Mouse (Mus musculus) ovary, adult 18-20 months (tissue): ENCODE results near the gene Vegfb.

Experiments used
- DNase-seq: peaks from one replicate; pipeline ENCODE4 v3.0.0; 2022; ENCODE audit warnings: low spot score, mixed read lengths

Gene Vegfb

GRCm38 (mm10) chr19:6987061-6987903, at the start of gene Vegfb:
TSS of gene Vegfb (minus strand) at chr19:6987651.
- DNase-seq = no peak

- DNase-seq = no peak
These were observed 46.6 kb upstream of the Vegfb start for GRCm38 (mm10) chr19:7034006-7034405.

GRCm38 (mm10) chr19:7029531-7029930, 42.1 kb upstream of the Vegfb start:
- no peak for DNase-seq

- peak; percentile 54 for DNase-seq
These were observed 32.8 kb upstream of the Vegfb start for GRCm38 (mm10) chr19:7020224-7020641.

- no peak for DNase-seq
These were observed 31.7 kb upstream of the Vegfb start, which contains the start of gene Fermt3 for GRCm38 (mm10) chr19:7019191-7019590. TSS of gene Fermt3 (minus strand) at chr19:7019469.

- no peak for DNase-seq
These were observed 31.1 kb upstream of the Vegfb start for GRCm38 (mm10) chr19:7018546-7018945.

GRCm38 (mm10) chr19:7017541-7018457, 30.3 kb upstream of the Vegfb start:
- DNase-seq = no peak

GRCm38 (mm10) chr19:7014481-7015135, 27.2 kb upstream of the Vegfb start:
- DNase-seq = no peak

- no peak for DNase-seq
These were observed 26.5 kb upstream of the Vegfb start for GRCm38 (mm10) chr19:7013984-7014383.

- no peak for DNase-seq
These were observed 25.0 kb upstream of the Vegfb start for GRCm38 (mm10) chr19:7012426-7012825.

GRCm38 (mm10) chr19:7006892-7007593, 19.6 kb upstream of the Vegfb start:
- no peak for DNase-seq

GRCm38 (mm10) chr19:6999360-7000063, 12.1 kb upstream of the Vegfb start:
- DNase-seq = no peak

GRCm38 (mm10) chr19:6997721-6998290, 10.4 kb upstream of the Vegfb start:
- DNase-seq = no peak

GRCm38 (mm10) chr19:6996006-6996405, 8.6 kb upstream of the Vegfb start, which contains the start of the genes Nudt22 and Trpt1:
TSS of gene Nudt22 (minus strand) at chr19:6996117.
TSS of gene Trpt1 (plus strand) at chr19:6996131.
- peak; percentile 82 for DNase-seq

- DNase-seq = no peak
These were observed 8.0 kb upstream of the Vegfb start for GRCm38 (mm10) chr19:6995255-6995991.

- DNase-seq = no peak
These were observed 7.0 kb upstream of the Vegfb start for GRCm38 (mm10) chr19:6994489-6994888.

GRCm38 (mm10) chr19:6994002-6994401, 6.6 kb upstream of the Vegfb start:
- no peak for DNase-seq

- DNase-seq = no peak
These were observed 5.7 kb upstream of the Vegfb start for GRCm38 (mm10) chr19:6993011-6993770.
